In genomic region chr4:155248054-155248453, GRCm38 (mm10) we compare ENCODE assay signal across 7 mouse cellular contexts. TPM values are rescaled to one million over a fixed set of nuclear protein-coding genes. Genes with fewer than 3 reads are reported as not detected.
DNase-seq lines count a peak whose midpoint lies in the region; ATAC-seq and TF ChIP-seq lines count a peak whose summit lies in the region.
"Not testable (repeated sequence)": the region's sequence is repeated elsewhere in the genome, so short reads cannot be mapped to it uniquely, and the experiment has no call there.

No protein-coding gene starts in this region.

- H3K79me2 ChIP-seq in CH12.LX (replicated peaks; ENCODE audit: control insufficient read depth, extremely low read depth, insufficient read depth, poor library complexity, severe bottlenecking); heart, adult 2 months (replicated peaks; ENCODE audit: control insufficient read depth, insufficient read depth, low read length): not testable (repeated sequence)

- not testable (repeated sequence) for ATAC-seq in intestine, postnatal 0 days; liver, postnatal 0 days; midbrain, postnatal 0 days (ENCODE audit: low FRiP score)

- TF ChIP-seq RAD21 in CH12.LX (IDR thresholded peaks at IDR 0.05; ENCODE audit: low read depth, low read length), result peak; percentile 20

- H3K4me2 ChIP-seq in CH12.LX (ENCODE audit: insufficient read depth, low read depth, poor library complexity, severe bottlenecking); intestine, postnatal 0 days (replicated peaks; ENCODE audit: low read depth); liver, postnatal 0 days (ENCODE audit: low read depth, low read length); midbrain, postnatal 0 days (ENCODE audit: low read depth, low read length, poor library complexity, severe bottlenecking): not testable (repeated sequence)

- TF ChIP-seq POLR2A in CH12.LX (IDR thresholded peaks at IDR 0.05; ENCODE audit: low read depth, low read length); heart, adult 2 months (IDR thresholded peaks at IDR 0.05; ENCODE audit: insufficient read depth, low read depth, low read length): not testable (repeated sequence)

- H3K4me1 ChIP-seq in CH12.LX (ENCODE audit: control insufficient read depth in 1 of 2, insufficient read depth in 2 of 2), result peaks cover 37 to 68% of the 10 kb centered on the region in 2 experiments
- H3K4me1 ChIP-seq in heart, adult 2 months (ENCODE audit: control insufficient read depth, insufficient read depth, low read length); intestine, postnatal 0 days (replicated peaks; ENCODE audit: control insufficient read depth, insufficient read depth, low read length); midbrain, postnatal 0 days (ENCODE audit: insufficient read depth, low read length): not testable (repeated sequence)
- peaks cover 26% of the 10 kb centered on the region for H3K4me1 ChIP-seq in liver, postnatal 0 days (ENCODE audit: insufficient read depth)

- not testable (repeated sequence) for DNase-seq in CH12.LX (ENCODE audit: extremely low read depth); heart, adult 2 months; layer of hippocampus, adult 2 months (ENCODE audit: low spot score in 2 of 2); liver, postnatal 0 days; midbrain, postnatal 0 days (ENCODE audit: low spot score)
- DNase-seq in R1 (ENCODE audit: low read depth, low spot score), result peak; percentile 28

- TF ChIP-seq EP300 in CH12.LX (IDR thresholded peaks at IDR 0.05; ENCODE audit: low read length); heart, adult 2 months (IDR thresholded peaks at IDR 0.05; ENCODE audit: insufficient read depth, low read depth, low read length); liver, postnatal 0 days (IDR thresholded peaks at IDR 0.05; ENCODE audit: low read depth): not testable (repeated sequence)

- H3K27ac ChIP-seq in CH12.LX (ENCODE audit: insufficient read depth, low read depth); heart, adult 2 months; intestine, postnatal 0 days (ENCODE audit: low read depth, low read length); liver, postnatal 0 days (ENCODE audit: low read depth); midbrain, postnatal 0 days (ENCODE audit: low read depth, low read length): not testable (repeated sequence)
- H3K27ac ChIP-seq in layer of hippocampus, adult 2 months, result 0 out of 2 replicates have a peak overlapping the region, but pooled peaks have one; percentile 36

- not testable (repeated sequence) for H3K9me3 ChIP-seq in CH12.LX (replicated peaks; ENCODE audit: low read length); intestine, postnatal 0 days (ENCODE audit: control insufficient read depth); liver, postnatal 0 days (ENCODE audit: low read length); midbrain, postnatal 0 days (ENCODE audit: low read length)

- not testable (repeated sequence) for H3K36me3 ChIP-seq in CH12.LX (replicated peaks in 1 of 2; ENCODE audit: control insufficient read depth in 1 of 2, insufficient read depth in 1 of 2, low read length in 1 of 2); heart, adult 2 months (ENCODE audit: control insufficient read depth, insufficient read depth, low read length); intestine, postnatal 0 days (ENCODE audit: control insufficient read depth, insufficient read depth); liver, postnatal 0 days (replicated peaks; ENCODE audit: insufficient read depth, low read length); midbrain, postnatal 0 days (ENCODE audit: insufficient read depth, low read length)

- TF ChIP-seq CTCF in CH12.LX (conservative IDR thresholded peaks at IDR 0.05 in 1 of 2, IDR thresholded peaks at IDR 0.05 in 1 of 2; ENCODE audit: low read depth in 2 of 2, low read length in 2 of 2), result peak in 1 of 2 experiments; percentile 38; a peak in 1 of 4 replicates
- peak; percentile 44 for TF ChIP-seq CTCF in heart, adult 2 months (IDR thresholded peaks at IDR 0.05)
- TF ChIP-seq CTCF in intestine, postnatal 0 days (IDR thresholded peaks at IDR 0.05; ENCODE audit: low read depth), result peak; percentile 63
- peak; percentile 66 for TF ChIP-seq CTCF in layer of hippocampus, adult 2 months (conservative IDR thresholded peaks at IDR 0.05)
- peak; percentile 41 for TF ChIP-seq CTCF in liver, postnatal 0 days (IDR thresholded peaks at IDR 0.05; ENCODE audit: low read depth)
- TF ChIP-seq CTCF in midbrain, postnatal 0 days (IDR thresholded peaks at IDR 0.05), result peak; percentile 51; the same call in 1 of the 2 replicates

- not testable (repeated sequence) for H3K27me3 ChIP-seq in CH12.LX (replicated peaks); heart, adult 2 months (ENCODE audit: control insufficient read depth, insufficient read depth, low read length); intestine, postnatal 0 days (replicated peaks; ENCODE audit: control insufficient read depth, insufficient read depth, low read length); liver, postnatal 0 days (ENCODE audit: insufficient read depth, low read length); midbrain, postnatal 0 days (ENCODE audit: insufficient read depth, low read length)

- dilution Hi-C loops in CH12.LX (cut with MboI; ENCODE audit: extremely low pct_ligation_motif_present, extremely low pct_unique_long_range_greater_than_20kb, low sequenced_read_pairs), result not testable (repeated sequence)

- H3K9ac ChIP-seq in CH12.LX (ENCODE audit: insufficient read depth, low read depth); heart, adult 2 months (ENCODE audit: low read depth, low read length); intestine, postnatal 0 days (ENCODE audit: low read depth, low read length); liver, postnatal 0 days (replicated peaks); midbrain, postnatal 0 days (replicated peaks; ENCODE audit: low read length, poor library complexity, severe bottlenecking): not testable (repeated sequence)

- not testable (repeated sequence) for H3K4me3 ChIP-seq in CH12.LX (replicated peaks in 1 of 3; ENCODE audit: low read depth in 2 of 3, low read length in 2 of 3, poor library complexity in 1 of 3); heart, adult 2 months; intestine, postnatal 0 days (ENCODE audit: low read depth, low read length); layer of hippocampus, adult 2 months; liver, postnatal 0 days (ENCODE audit: low read depth, low read length); midbrain, postnatal 0 days (ENCODE audit: low read depth, low read length)

- WGBS in heart, adult 2 months, result 93% methylated on average over 3 of the region's 3 CpGs
- 86% methylated on average over 3 of the region's 3 CpGs for WGBS in intestine, postnatal 0 days
- WGBS in liver, postnatal 0 days (ENCODE audit: insufficient replicate concordance), result 85% methylated on average over 3 of the region's 3 CpGs
- 85% methylated on average over 3 of the region's 3 CpGs for WGBS in midbrain, postnatal 0 days

- in situ Hi-C loops in CH12.LX (cut with MboI; ENCODE audit: low pct_ligation_motif_present, low pct_unique_long_range_greater_than_20kb, low sequenced_read_pairs), result loop anchor here (5.0 to 25.0 kb wide), 4 partner anchors 56 to 363 kb away; partner anchors contain the start of genes Hes5 and Pank4

- intact Hi-C loops in heart, adult 2 months (cut with DNase I), result loop anchor here (2.0 to 5.0 kb wide), 2 partner anchors 59 to 96 kb away; no protein-coding TSS in a partner anchor

TF ChIP-seq in CH12.LX, 34 proteins besides CTCF, POLR2A, EP300 and RAD21:
- TF ChIP-seq SMC3 (IDR thresholded peaks at IDR 0.05; ENCODE audit: low read depth, low read length) (peak; percentile 3; the same call in 1 of the 2 replicates), ZNF384 (IDR thresholded peaks at IDR 0.05; ENCODE audit: low read depth, low read length) (peak; percentile 29; the same call in 1 of the 2 replicates)

RNA-seq across cellular contexts. Expression of gene Faap20, which starts 1.5 kb away (rescaled TPM):
- total RNA-seq in CH12.LX (2012; rRNA removed) (42.1 and 45.0 TPM in 2 replicates), CH12.LX (2014; rRNA removed) (24.1 and 31.0 TPM in 2 replicates)
- polyA plus RNA-seq in CH12.LX (2012; ENCODE audit: insufficient read length, low read depth), result 35.7 and 36.4 TPM in 2 replicates
- 10 to 100 TPM; 14.4 to 16.7 TPM for total RNA-seq in heart, adult 2 months (2021)
- 26.7 and 30.3 TPM in 2 replicates for polyA plus RNA-seq in heart, adult 2 months (2012; rRNA removed)
- polyA plus RNA-seq in intestine, postnatal 0 days (2015; fragmentation: Nextera tagmentation; extraction: Ambion mirVana), result 54.6 and 57.8 TPM in 2 replicates
- 10 to 100 TPM; 29.2 to 34.3 TPM for total RNA-seq in layer of hippocampus, adult 2 months (2021)
- 23.1 and 24.7 TPM in 2 replicates for polyA plus RNA-seq in liver, postnatal 0 days (2015; fragmentation: Nextera tagmentation; extraction: Ambion mirVana)
- 39.5 and 48.7 TPM in 2 replicates for total RNA-seq in midbrain, postnatal 0 days (2014; rRNA removed)
- 56.6 and 57.1 TPM in 2 replicates for polyA plus RNA-seq in midbrain, postnatal 0 days (2015; fragmentation: Nextera tagmentation; extraction: Ambion mirVana)

RNA-seq across cellular contexts. Expression of gene Ski, which starts 25.7 kb away (rescaled TPM):
- 9.9 and 10.1 TPM in 2 replicates for total RNA-seq in CH12.LX (2012; rRNA removed)
- total RNA-seq in CH12.LX (2014; rRNA removed), result 3.3 and 4.1 TPM in 2 replicates
- polyA plus RNA-seq in CH12.LX (2012; ENCODE audit: insufficient read length, low read depth), result 14.1 and 17.9 TPM in 2 replicates
- 10 to 100 TPM; 56.7 to 56.8 TPM for total RNA-seq in heart, adult 2 months (2021)
- polyA plus RNA-seq in heart, adult 2 months (2012; rRNA removed), result 34.9 and 46.0 TPM in 2 replicates
- 13.3 and 14.0 TPM in 2 replicates for polyA plus RNA-seq in intestine, postnatal 0 days (2015; fragmentation: Nextera tagmentation; extraction: Ambion mirVana)
- 100 to 1,000 TPM; 128 to 136 TPM for total RNA-seq in layer of hippocampus, adult 2 months (2021)
- polyA plus RNA-seq in liver, postnatal 0 days (2015; fragmentation: Nextera tagmentation; extraction: Ambion mirVana), result 3.5 and 3.7 TPM in 2 replicates
- total RNA-seq in midbrain, postnatal 0 days (2014; rRNA removed), result 59.8 and 63.1 TPM in 2 replicates
- polyA plus RNA-seq in midbrain, postnatal 0 days (2015; fragmentation: Nextera tagmentation; extraction: Ambion mirVana), result 7.1 and 8.4 TPM in 2 replicates
